Mouse (Mus musculus) frontal cortex, postnatal 25 days (tissue): ENCODE data around the gene Map3k13.
A peak's percentile ranks its signal among the peaks of the same experiment; 100 is the strongest.
"Not testable (repeated sequence)": the region's sequence is repeated elsewhere in the genome, so short reads cannot be mapped to it uniquely, and the experiment has no call there.

Experiments used
- DNase-seq, 2 experiments: peaks; one replicate each; pipeline ENCODE4 v3.0.0; 2022; ENCODE audit warnings: low spot score in 2 of 2

Gene Map3k13

DNA sequence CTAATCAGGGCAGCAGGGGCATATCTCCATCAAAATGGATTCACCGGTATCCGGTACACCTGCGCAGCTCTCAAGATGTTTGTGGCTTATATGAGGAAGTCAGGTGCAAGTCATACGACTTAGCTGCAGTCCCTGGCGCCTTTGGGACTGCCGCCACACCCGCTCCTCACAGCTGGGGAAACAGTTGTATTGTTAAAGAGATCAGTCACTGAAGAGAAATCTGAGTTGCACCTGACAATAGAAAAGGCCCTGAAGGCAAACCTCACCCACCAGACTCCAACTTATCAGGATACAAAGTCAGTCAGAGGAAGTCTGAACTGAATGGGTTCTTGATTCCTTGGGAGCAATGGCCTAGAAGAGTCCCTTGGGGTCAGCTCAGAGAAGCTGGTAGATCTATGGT, 13.6 kb downstream of the Map3k13 start:
- DNase-seq: not testable (repeated sequence)

DNA sequence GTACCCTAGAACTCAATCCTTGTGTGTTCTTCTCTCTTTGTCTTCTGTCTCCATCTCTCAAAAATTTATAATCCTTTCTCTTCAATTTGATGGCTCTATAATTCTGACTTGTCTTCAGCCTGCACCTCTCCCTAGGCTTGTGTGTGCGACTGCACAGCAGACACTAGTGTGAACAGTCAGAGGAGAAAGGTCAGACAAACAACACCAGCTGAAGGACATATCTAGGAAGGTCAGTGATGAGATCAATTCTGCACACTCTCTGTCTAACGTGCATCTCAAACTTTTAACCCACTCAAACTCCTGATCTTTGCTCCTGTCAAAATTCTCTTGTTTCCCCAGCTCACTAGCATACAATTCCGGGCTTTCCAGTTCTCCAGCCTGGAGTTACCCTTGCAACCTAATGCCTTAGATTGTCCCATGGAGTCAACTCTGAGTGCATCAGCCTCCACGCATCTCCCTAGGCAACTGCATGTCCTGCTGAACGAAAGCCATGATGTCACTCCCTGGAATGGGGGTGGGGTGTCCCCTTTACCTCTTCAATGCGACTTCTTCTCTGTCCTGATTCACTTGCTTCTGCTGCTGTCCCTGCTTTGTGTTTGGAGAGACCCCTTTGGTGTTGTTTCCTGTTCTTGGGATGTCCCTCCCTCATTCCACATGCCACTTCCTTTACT, 19.2 kb downstream of the Map3k13 start:
- DNase-seq: no peak

DNA sequence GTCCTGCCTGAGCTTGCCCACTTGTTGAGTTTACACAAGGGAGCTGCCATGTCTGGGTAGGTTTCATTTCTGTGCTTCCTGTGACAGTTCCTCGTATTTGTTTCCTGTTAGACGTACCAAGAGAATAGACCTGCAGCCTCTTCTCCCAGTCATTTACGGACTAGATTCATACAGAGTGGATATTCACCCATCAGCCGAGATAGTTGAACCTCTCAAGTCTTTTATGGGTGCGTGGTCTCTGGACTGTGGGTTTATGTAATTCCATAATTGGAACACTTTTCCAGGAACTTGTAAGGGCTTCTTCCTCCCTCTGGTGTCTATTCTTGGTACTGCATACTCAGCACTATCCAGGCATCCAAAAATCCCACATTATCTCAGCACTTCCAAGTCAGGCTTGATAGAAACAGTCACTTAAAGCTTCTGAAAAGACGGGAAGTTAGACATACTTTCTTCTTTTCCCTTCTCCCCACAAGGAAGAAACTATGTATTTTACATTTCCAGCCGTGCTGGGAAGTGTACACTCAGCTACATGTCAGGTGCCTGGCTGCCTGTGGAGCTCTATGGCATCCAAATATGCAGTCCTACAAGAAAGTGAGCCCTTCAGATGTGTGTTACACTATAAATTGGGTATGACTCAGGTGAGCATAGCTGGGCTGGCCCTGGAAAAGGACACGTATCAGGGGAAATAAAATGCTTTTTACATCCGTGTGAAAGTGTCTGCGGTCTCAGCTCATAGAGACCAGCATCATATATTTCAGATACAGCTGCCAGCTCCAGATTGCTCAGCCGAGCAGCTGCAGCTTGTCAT, 20.9 kb downstream of the Map3k13 start:
- peak in 1 of 2 experiments; percentile 33 for DNase-seq

DNA sequence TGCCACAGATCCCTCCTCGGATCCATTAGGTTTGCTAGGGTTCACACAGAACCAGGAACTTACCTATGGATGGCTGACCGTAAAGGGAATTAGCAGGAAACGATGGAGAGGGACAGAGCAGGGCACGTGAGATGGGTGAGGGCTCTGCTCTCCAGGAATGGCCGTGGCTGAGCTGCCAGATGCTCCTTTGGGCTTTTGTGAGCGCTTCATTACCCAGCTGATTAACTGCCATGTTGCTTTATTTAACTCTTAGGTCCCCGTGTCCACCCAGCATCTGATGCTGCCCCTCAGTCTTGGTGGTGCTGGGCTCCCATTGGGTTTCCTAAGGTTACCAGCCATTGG, 21.5 kb downstream of the Map3k13 start:
- DNase-seq: no peak

DNA sequence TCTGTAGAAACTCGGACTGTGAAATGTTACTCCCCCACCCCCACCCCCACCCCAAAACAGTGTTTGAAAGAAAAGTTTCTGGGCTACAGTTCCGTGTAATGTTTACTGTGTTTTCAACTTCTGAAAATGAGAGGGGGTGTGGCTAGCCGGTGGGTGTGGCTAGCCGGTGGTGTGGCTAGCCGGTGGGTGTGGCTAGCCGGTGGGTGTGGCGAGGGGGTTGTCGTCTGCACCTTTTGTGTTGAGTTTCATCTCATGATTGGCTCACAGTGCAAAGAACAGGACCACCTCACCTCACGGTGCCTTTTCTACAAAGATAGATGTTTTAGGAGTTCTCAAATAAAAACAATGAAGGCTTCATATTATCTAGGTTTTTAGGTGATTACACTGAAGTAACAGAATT, 24.0 kb downstream of the Map3k13 start:
- DNase-seq: no peak

DNA sequence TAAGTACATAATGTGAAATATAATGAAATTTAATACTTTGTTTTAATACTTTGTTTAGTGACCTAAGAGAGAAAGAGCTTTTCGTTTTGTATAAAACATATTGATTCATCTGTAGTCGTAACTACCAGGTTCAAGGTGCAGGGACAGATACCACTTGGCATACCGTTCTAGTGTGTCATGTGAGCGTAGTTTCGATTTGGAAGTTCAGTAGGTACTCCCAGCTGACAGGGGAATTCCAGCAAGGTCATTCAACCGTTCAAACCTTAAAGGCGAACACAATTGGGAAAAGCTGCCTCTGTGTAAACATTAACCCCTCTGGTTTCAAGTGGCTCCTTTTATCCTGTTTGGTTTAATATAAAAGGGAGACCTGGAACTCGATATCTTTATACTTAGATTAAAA, 24.5 kb downstream of the Map3k13 start:
- DNase-seq: no peak

DNA sequence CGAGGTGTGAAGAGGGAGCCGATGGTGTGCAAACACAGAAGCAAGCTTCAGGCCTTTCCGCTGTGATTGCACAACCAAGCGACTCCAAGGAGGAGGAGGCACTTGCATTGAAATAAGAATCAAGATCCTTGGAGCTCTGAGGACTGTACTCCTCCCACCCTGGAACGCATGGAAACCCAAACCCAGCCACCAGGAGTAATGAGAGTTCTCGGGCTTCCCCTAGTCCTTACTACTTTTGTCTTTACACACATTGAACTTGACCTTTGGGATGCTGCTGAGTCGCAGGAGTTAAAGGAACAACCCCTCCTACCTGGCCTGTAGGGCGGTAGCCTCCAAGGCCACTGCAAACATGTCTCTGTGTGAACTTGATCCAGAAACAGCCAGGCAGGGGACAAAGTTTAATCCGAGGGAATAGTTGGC, 31.5 kb downstream of the Map3k13 start:
- no peak for DNase-seq

DNA sequence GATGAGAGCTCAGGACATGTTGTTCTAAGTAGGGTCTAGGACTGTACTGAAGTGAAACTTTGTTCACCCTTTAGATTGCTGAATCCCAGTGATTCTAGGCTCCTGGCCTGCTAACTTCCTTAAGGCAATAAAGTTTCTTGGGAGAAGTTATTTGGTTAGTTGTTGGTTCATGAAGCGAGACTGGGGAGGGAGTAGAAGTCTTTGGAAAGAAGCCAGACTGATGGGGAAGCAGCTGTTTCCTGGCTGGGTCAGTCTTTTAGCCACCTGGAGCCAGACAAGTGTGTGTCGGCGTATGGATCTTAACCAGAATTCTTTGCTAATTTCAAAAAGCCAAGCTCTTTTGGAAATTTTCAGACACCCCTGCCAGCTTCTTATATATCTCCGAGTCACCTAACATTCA, 33.0 kb downstream of the Map3k13 start:
- DNase-seq: no peak

DNA sequence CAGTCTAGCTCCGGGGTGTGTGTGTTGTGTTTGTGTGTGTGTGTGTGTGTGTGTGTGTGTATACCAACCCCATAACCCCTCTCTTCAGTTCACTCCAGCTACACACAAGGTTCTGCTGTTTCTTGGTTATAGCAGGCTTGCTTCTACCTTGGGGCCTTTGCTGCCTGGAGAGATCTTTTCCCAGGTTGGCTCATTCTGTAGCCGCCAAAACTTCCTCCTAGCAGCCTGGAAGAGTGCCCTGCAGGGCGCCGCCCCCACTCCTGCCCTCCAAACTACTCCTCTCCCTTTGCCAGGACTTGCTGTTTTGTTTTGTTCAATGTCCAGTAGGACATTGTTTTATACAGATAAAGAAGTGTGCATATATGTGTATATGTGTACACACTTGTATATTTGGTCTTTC, 33.4 kb downstream of the Map3k13 start:
- DNase-seq: no peak

DNA sequence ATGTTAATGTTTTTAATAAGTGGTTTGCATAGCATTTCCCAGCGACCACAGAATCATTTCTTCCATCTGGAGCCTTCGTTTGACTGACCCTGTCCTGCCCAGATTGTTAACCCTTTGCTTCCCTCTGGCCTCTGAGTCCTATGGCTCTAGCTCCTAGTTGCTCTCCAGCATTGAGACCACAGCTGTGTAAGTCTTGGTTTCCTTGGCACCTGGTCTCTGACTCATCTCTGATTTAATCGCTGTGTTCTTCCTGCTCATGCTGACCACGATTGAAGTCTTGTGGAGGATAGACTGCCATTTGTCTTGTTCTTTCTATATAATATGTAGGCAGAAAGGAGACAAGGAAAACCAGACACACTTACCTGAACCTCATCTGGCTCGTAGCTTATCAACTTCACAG, 35.6 kb downstream of the Map3k13 start:
- no peak for DNase-seq

DNA sequence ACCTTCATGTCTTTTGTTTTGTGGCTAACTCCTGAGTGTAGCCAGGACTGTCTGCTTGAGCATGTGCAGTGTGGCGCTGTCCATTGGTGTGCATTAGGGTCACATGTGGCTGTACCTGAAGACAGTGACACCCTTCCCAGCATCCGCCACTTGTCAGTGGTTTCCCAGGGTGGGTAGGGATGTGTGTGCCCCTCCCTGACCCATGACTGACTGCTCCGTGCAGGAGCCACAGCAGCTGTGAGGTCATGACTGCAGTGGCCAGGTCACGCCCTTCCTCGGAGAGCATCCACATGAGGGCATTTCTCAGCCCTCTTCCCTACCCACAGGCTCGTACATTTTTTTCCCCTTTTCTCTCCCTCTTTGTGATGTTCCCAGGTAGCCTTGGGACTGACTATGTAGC, 36.6 kb downstream of the Map3k13 start:
- no peak for DNase-seq

DNA sequence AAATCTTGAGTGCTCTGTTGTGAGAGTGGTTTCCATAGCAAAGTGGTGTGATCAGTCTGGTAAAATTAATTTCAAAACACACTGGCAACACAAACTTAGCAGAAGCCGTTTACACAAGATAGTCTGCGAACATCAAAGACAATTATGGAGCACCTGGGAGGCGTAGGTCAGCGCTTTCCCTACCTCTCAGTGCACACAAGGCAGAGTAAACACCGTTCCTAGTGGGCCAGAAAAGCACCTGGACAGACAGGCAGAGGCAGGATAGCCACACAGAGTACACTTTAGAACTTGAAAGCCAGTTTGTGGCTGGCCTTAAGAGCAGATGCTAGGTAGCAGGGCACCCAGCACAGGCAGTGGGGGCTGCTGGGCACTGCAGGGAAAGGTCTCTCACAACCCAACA, 37.6 kb downstream of the Map3k13 start:
- no peak for DNase-seq

DNA sequence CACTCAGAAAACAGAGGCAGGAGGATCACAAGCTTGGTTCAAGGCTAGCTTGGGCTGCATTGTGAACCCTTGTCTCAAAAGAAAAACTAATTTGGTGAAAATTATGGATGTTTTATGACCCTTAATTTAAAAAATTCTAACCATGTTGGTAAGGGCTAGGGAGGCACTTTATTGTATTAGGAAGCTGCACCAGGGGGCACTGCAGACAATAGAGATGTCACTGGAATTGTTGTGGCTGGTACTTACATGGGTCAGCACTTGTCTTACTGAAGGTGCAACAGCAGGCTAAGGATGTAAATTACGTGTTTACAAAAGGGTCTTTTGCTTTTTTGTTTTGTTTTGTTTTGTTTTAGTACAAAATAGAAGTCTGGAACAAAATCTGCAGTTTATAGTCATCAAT, 39.3 kb downstream of the Map3k13 start:
- no peak for DNase-seq

DNA sequence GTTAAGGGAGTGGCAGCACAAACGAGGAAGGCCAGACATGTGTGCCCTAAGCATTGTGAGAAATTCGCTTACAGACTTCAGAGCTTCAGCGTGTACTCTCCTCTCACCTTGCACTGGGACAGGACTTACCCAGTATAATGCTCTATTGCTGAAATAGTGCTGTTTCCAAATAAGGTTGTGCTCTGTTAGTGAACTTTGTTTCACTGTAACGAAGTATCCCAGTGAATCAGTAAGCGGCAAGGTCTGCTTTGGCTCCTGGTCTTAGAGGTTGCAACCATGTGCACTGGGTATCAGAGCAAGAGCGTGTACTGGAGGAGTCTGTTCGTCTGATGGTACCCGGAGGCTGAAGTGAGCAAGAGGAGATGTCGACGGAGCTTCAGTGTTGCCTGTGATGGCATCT, 39.8 kb downstream of the Map3k13 start:
- DNase-seq: no peak

DNA sequence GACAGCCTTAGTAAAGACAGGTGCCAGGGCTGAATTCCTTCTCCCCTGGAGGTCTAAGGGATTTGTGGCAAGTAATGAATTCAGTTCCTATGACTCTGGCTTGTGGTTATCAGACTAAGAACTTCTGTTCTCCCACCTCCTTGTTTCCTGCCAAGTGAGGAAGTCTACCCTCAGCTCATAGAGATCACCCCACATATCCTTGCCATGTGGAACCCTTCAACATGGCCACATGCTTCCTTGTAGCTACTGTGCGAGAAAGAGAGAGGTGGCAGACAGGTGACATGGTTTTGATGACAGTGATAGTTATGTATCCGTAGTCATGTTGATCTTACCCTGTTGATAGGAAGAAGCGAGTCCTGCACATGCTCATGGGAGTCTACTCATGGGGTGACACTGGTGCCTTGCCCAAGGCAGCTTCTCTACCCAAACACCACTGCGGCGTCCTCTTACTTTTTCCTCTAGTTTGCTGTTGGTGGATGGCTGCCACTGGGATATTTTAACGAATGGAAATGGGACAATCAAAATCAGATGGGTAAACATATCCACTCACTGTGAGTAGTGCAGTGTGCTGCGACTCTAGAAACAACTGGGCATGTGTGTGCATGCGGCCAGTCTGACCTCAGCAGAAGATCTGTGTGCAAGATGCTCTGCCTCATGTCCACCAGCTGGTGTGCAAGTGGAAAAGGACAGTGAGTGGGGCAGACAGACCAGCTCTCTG, 40.9 kb downstream of the Map3k13 start:
- no peak for DNase-seq

DNA sequence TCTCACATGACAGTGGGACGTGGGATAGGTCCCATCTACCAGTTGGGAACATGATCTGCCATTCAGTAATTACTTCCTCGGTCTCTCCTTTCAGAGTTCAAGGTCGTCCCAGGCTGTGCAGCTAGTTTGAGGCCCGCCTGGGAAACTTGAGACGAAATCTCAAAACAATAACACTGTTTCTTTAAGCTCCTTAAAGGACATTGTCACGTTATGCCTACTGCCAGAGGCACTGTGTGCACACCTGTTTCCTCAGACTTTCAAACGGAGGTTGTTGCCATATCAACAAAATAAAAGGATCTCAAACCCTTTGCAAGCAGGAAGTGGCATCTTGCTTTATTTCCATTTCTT, 41.4 kb downstream of the Map3k13 start:
- DNase-seq: no peak

DNA sequence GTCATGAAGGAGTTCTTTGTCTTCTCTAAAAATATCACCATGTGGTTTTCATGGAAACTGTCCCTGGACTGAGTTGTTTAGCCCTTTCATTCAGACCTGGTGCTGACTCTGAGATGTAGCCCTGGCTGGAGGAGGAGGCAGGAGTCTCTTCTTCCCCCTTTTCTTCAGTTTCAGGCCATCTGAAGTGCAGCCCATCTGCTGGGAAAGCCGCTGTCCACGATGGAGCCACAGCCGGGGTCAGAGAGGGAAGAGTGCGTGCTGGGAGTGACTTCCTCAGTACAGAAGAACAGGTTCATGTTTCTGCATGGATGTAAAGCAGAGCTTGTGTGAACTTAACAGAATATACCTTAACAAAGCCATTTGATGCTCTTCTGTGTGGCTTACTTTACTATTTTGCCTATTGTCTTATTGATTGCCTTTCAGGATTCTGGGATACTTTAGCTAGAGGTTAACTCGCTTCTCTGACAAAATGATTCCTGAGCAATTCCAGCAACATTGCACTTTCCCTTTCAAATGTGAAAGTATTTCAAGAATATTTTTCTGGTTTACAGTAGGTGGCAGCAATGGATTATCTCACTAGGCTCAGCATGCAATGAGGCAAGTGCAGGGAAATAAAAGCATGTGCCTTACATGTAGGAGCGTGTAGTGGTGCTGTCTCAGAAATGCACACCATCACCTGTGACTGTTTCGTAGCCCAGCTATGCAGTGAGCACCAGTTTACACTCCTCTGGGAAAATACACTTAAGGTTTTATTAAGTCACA, 42.3 kb downstream of the Map3k13 start:
- no peak for DNase-seq

DNA sequence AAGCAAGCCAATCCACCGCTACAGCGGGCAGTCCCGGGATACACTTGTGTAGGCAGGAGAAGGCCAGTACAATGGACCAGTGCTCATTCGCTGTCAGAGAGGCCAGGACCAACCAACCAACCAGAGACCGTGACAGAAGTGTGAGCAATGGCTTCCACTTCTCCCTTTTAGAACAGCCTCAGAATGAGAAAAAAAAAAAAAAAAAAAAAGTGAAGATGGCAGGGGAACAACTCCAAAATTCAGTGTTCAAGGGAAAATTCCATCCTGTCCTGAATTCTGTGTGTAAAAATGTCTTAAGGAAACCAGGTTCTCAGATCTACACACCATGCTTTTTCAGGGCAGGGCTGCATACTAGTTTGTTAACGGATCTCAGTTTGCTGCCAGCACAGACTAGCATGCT, 43.5 kb downstream of the Map3k13 start:
- no peak for DNase-seq

DNA sequence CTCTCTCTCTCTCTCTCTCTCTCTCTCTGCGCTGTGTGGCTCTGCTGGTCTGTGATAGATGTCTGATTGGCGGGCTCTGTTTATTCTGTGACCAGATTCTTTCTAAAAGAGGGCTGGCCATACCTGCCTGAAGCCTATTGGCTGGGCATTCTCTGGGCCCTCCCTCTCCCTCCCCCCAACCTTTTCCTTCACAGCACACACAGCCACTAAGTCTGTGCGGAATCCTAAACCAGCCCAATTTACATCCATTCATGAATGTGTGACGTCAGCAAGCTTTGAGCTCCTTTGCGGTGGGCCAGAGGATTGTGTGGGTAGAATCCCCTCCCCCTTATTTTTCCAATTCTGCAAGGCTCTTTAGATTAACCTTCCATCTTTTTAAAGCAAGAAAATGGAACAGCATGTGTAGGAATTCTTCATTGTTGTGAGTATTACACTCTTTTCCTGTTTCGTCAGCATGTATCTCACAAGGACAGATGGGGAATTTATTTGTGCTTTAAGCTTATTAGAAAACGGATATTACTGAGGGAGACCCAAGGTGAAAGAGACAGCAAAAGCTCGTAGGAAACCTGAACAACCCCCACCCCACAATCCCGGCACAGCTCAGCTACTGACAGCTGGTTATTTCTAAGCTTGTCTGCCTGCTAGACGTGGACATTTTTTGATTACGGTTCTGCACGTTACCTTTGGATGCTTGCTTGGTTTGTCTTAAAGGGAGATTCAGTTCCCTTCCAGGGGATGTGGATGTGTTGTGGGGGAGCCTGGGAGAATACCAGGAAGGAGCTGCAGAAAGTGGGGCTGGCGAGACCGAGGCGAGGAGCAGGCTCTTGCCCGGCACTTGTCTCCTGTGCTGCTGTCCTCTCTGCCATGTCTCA, 51.9 kb downstream of the Map3k13 start:
- peak; percentile 24 to 25 for DNase-seq

DNA sequence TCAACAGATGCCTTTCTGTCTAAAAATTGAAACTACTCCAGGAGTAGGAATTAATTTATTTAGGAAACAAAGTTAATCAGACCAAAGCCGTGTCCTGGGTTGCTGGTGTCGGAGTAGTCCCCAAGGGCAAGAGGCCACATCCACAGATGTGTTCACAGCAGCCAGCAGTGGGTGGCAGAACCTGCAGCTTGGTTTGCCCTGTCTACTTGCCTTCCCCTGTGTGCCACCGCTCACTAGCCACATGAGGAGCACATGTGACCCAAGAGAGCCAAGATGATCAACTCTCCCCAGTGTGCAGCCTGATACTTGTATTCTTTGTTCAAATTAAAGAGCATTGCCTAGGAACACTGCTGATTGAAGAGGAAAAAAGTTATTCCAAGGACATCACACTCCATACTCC, 54.3 kb downstream of the Map3k13 start:
- DNase-seq: no peak

DNA sequence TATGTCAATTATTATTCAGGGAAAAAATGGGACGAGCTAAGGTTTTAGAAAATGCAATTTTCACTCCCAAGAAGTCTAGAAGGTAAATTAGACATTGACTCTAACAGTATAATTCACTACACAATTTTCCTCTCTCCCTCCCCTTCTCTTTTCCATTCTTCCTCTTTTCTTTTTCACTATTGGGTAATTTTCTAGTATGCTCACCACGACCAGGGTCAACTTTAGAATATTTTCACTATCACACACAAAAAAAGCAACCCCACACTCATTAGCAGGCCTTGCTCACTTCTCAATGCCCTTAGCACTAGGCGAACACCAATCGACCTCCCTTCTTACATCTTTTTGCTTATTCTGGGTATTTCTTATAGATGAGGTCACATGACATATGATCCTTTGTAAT, 54.7 kb downstream of the Map3k13 start:
- no peak for DNase-seq
